Mouse (Mus musculus) stomach, embryonic 15.5 days (tissue): ENCODE measurements around the gene Prss41. TPM values are rescaled to one million over a fixed set of nuclear protein-coding genes. Genes with fewer than 3 reads are reported as not detected.

Experiments
- ATAC-seq: fragments of 200-750 bp; cut with Nextera tagmentation; 2 replicates; pipeline ENCODE4 v1.8.0; 2017; ENCODE audit warnings: low read depth, moderate number of reproducible peaks, moderate TSS enrichment; ENCODE audit not compliant: insufficient read depth, low FRiP score
- H3K27ac ChIP-seq: fragments of 300-500 bp; sonication (generic); 2 replicates; pipeline ENCODE4 v1.5.1; 2015; ENCODE audit warnings: mild to moderate bottlenecking, inconsistent platforms
- H3K27me3 ChIP-seq: fragments of 300-500 bp; sonication (generic); replicated peaks from 2 replicates; pipeline ENCODE4 v1.6.1; 2015; ENCODE audit warnings: inconsistent platforms
- H3K36me3 ChIP-seq: fragments of 300-500 bp; sonication (generic); 2 replicates; pipeline ENCODE4 v1.6.1; 2015; ENCODE audit warnings: inconsistent platforms
- H3K4me1 ChIP-seq: fragments of 300-500 bp; sonication (generic); 2 replicates; pipeline ENCODE4 v1.6.1; 2015; ENCODE audit warnings: inconsistent platforms
- H3K4me2 ChIP-seq: fragments of 300-500 bp; sonication (generic); 2 replicates; pipeline ENCODE4 v1.6.1; 2015; ENCODE audit warnings: mild to moderate bottlenecking, inconsistent platforms
- H3K4me3 ChIP-seq: fragments of 300-500 bp; sonication (generic); replicated peaks from 2 replicates; pipeline ENCODE4 v1.5.1; 2015; ENCODE audit warnings: inconsistent platforms
- H3K9ac ChIP-seq: fragments of 300-500 bp; sonication (generic); 2 replicates; pipeline ENCODE4 v1.6.1; 2015; ENCODE audit warnings: inconsistent platforms
- H3K9me3 ChIP-seq: fragments of 300-500 bp; sonication (generic); 2 replicates; pipeline ENCODE4 v1.6.1; 2016; ENCODE audit warnings: inconsistent platforms
- WGBS: fragments of 180-500 bp; shearing (Covaris S2); methylation state at CpG from one replicate; pipeline ENCODE4 v1.1.7; 2015; 5-methylcytosine and 5-hydroxymethylcytosine counted together
- polyA plus RNA-seq: library from polyadenylated mRNA; unstranded; fragments of >200 nt; fragmentation: Nextera tagmentation; extraction: Ambion mirVana; gene quantifications from 2 replicates; pipeline ENCODE4 v1.2.1, GENCODE M21; 2015

Gene Prss41
- polyA plus RNA-seq, 1 experiment from 2014 or later = 1.9 TPM

GRCm38 (mm10) chr17:23853292-23853691, 9.3 kb upstream of the Prss41 start:
- 41% methylated on average over 5 of the region's 5 CpGs for WGBS
- Histone ChIP-seq H3K4me3 (no peak overlapping the region), H3K9ac (no peak overlapping the region), H3K4me2 (no peak overlapping the region), H3K27ac (no peak overlapping the region), H3K9me3 (no peaks in the 10 kb centered on the region), H3K36me3 (no peaks in the 10 kb centered on the region), H3K27me3 (no peaks in the 10 kb centered on the region), H3K4me1 (0 out of 2 replicates have a peak, but pooled peaks cover 4% of the 10 kb centered on the region)
- no peak for ATAC-seq

- 56% methylated on average over 19 of the region's 19 CpGs for WGBS
- no peak overlapping the region for H3K27ac ChIP-seq
- H3K27me3 ChIP-seq = no peaks in the 10 kb centered on the region
- H3K4me3 ChIP-seq = no peak overlapping the region
- H3K36me3 ChIP-seq = no peaks in the 10 kb centered on the region
- H3K4me1 ChIP-seq = no peaks in the 10 kb centered on the region
- H3K9me3 ChIP-seq = no peaks in the 10 kb centered on the region
- H3K4me2 ChIP-seq = no peak overlapping the region
- no peak overlapping the region for H3K9ac ChIP-seq
- no peak for ATAC-seq
These were observed 7.1 kb upstream of the Prss41 start for GRCm38 (mm10) chr17:23850853-23851749.

DNA sequence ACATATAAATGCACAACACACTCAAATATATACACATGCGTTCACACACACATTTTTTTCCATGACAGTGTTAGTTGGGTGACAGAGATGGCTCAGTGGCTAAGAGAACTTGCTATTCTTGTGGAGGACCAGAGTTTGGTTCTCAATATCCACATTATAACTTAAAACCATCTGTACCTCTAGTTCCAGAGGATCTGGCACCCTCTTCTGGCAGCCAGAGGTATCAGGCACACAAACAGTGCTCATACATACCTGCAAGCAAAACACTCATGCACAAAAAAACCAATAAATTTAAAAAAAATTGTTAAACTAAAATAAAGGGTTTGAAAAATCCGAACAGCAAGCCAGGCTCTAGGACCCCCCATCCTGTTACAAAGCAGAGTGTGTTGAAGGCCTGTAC, 6.1 kb upstream of the Prss41 start:
- Histone ChIP-seq H3K27me3 (no peaks in the 10 kb centered on the region), H3K4me2 (no peak overlapping the region), H3K9ac (no peak overlapping the region), H3K4me3 (no peak overlapping the region), H3K9me3 (no peaks in the 10 kb centered on the region), H3K27ac (no peak overlapping the region), H3K4me1 (no peaks in the 10 kb centered on the region), H3K36me3 (no peaks in the 10 kb centered on the region)
- no peak for ATAC-seq
- WGBS = 54% methylated on average over 2 of the region's 2 CpGs

DNA sequence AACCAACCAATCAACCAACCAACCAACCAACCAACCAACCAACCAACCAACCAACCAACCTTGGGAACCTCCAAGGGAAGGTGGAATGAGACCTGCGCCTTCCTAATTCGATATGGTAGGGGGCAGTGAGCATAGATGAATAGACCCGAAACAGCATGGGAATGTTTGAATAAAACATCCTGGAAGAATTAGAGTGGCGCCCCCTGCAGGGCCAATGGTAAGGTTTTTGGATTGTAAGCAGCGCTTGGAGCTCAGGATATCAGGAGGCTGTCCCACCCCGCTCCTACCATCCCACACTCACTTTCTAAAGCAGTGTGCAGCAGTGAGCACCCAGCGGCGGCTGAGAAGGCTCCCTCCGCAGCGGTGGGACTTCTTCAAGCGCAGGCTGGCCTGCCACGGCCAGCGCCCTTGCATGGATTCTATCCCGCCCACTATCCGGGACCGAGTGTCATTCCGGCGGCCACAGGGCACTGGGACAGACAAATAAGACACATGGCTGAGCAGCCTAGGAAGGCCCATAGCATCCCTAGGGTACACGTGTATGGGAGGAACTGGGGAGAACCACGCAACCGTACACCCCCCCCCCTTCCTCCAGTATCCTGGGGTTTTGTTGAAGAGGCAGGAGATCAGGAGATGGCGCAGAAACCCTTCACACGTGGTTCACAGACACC, 696 bp downstream of the Prss41 start:
- Histone ChIP-seq H3K4me1 (no peaks in the 10 kb centered on the region), H3K4me2 (peak overlapping the region; percentile 36), H3K36me3 (no peaks in the 10 kb centered on the region), H3K27me3 (no peaks in the 10 kb centered on the region), H3K9ac (no peak overlapping the region), H3K9me3 (no peaks in the 10 kb centered on the region), H3K4me3 (no peak overlapping the region; the same call in 1 of the 2 replicates), H3K27ac (no peak overlapping the region)
- ATAC-seq = 0 out of 2 replicates have a peak, but pooled peaks have one; percentile 35
- WGBS = 46% methylated on average over 23 of the region's 23 CpGs

DNA sequence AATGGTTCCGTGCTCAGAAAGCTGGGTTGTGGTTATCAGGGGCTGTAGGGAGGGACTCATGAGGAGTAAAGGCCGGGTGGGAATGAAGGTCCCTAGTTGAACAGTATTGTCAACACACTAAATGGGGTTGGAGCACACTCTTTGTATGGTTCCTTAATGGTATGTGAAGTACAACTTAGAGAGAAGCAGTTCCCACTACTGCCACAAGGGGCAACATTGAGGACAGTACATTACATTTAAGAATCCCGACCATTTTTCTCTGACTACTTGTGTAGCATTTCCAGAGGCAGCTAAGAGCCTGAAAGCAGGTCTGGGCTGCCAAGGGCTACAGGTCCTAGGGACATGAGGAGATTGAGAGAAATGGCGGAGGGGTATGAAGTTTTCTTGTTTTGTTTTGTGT, 2.8 kb downstream of the Prss41 start:
- 32% methylated on average over 4 of the region's 4 CpGs for WGBS
- H3K4me3 ChIP-seq = no peak overlapping the region
- H3K27ac ChIP-seq = 0 out of 2 replicates have a peak overlapping the region, but pooled peaks have one; percentile 11
- ATAC-seq = no peak
- H3K9me3 ChIP-seq = no peaks in the 10 kb centered on the region
- H3K36me3 ChIP-seq = no peaks in the 10 kb centered on the region
- no peaks in the 10 kb centered on the region for H3K4me1 ChIP-seq
- no peaks in the 10 kb centered on the region for H3K27me3 ChIP-seq
- H3K4me2 ChIP-seq = no peak overlapping the region
- no peak overlapping the region for H3K9ac ChIP-seq

- ATAC-seq = no peak
- H3K27me3 ChIP-seq = peaks cover 5% of the 10 kb centered on the region
These were observed 7.9 kb downstream of the Prss41 start, which contains the start of gene Prss33 for GRCm38 (mm10) chr17:23836006-23836575. TSS of gene Prss33 (minus strand) at chr17:23836056.

DNA sequence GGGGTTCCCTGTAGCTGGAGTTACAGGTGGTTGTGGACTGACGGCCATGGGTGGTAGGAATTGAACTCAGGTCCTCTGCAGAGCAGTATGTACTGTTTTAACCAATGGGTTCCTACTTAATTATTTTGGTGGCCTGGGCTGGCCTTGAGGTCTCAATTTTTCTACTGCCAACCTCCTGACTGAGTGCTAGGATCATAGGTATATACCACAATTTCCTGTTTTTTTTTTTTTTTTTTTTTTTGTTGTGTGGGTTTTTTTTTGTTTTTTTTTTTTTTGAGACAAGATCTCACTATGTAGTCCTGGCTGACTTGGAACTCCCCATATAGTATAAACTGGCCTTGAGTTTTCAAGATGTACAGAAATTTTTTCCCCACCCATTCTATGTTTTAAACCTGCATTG, 12.8 kb downstream of the Prss41 start:
- Histone ChIP-seq H3K4me1 (peaks cover 8% of the 10 kb centered on the region), H3K9me3 (no peaks in the 10 kb centered on the region), H3K36me3 (0 out of 2 replicates have a peak, but pooled peaks cover 2% of the 10 kb centered on the region), H3K27me3 (peaks cover 5% of the 10 kb centered on the region), H3K4me3 (no peak overlapping the region), H3K4me2 (no peak overlapping the region), H3K9ac (no peak overlapping the region), H3K27ac (no peak overlapping the region)
- no peak for ATAC-seq
- WGBS = 92% methylated on average over 1 of the region's 1 CpGs

More at GRCm38 (mm10) chr17:23836006-23836575, 7.9 kb downstream of the Prss41 start, which contains the start of gene Prss33:
- H3K4me3 ChIP-seq = no peak within 1 kb of the TSS
- H3K4me1 ChIP-seq = no peaks in the 10 kb centered on the region
- H3K36me3 ChIP-seq = no peaks in the 10 kb centered on the region
- H3K4me2 ChIP-seq = no peak within 1 kb of the TSS
- 68% methylated on average over 8 of the region's 8 CpGs for WGBS
- no peak within 1 kb of the TSS for H3K9ac ChIP-seq
- H3K27ac ChIP-seq = no peak within 1 kb of the TSS
- no peaks in the 10 kb centered on the region for H3K9me3 ChIP-seq

DNA sequence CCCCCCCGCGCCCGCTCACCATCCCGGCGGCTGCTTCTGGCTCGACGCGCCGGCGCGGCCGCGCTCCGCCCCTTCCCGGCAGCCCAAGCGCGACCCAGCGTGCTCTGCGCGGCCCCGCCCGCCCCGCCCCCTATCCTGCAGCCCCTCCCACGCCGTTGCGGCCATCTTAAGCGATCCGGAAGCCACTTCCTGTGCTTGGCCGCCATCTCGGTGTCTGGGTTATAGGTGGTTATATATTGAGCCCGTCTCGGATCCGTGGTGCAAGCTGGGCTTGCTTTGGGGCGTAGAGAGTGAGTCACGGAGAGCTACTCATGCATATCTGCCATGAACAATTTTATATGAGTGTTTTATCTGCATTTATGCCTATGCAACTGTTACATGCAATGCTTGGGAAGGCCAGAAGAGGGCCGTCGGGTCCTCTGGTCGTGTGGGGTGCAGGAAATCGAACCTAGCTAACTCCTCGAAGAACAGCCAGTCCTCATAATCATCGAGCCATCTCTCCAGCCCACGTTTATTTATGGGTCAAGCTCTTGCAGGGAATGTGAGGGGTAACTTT, 14.8 kb downstream of the Prss41 start, which contains the start of gene Elob:
Elob (minus strand) TSS at position 73 of the 556 bp plus-strand sequence.
- Histone ChIP-seq H3K36me3 (peaks cover 20% of the 10 kb centered on the region), H3K27me3 (peaks cover 5% of the 10 kb centered on the region), H3K4me3 (peak within 1 kb of the TSS; percentile 67), H3K27ac (peak within 1 kb of the TSS; percentile 95), H3K4me2 (peak within 1 kb of the TSS; percentile 52), H3K4me1 (peaks cover 8% of the 10 kb centered on the region), H3K9ac (peak within 1 kb of the TSS; percentile 56), H3K9me3 (no peaks in the 10 kb centered on the region)
- WGBS = under 1% methylated on average over 32 of the region's 42 CpGs
- peak; percentile 94 for ATAC-seq

GRCm38 (mm10) chr17:23828271-23829001, 15.5 kb downstream of the Prss41 start:
- WGBS = under 1% methylated on average over 47 of the region's 47 CpGs
- peak overlapping the region; percentile 82 for H3K27ac ChIP-seq
- peaks cover 5% of the 10 kb centered on the region; the same call in 1 of the 2 replicates for H3K27me3 ChIP-seq
- H3K9ac ChIP-seq = peak overlapping the region; percentile 56
- peak overlapping the region; percentile 52 for H3K4me2 ChIP-seq
- H3K36me3 ChIP-seq = peaks cover 27% of the 10 kb centered on the region
- peak; percentile 63 for ATAC-seq
- H3K9me3 ChIP-seq = no peaks in the 10 kb centered on the region
- H3K4me3 ChIP-seq = peak overlapping the region; percentile 67
- H3K4me1 ChIP-seq = peaks cover 8% of the 10 kb centered on the region

- Histone ChIP-seq H3K36me3 (peaks cover 55% of the 10 kb centered on the region), H3K27ac (no peak overlapping the region), H3K4me1 (peaks cover 8% of the 10 kb centered on the region), H3K27me3 (no peaks in the 10 kb centered on the region), H3K9me3 (no peaks in the 10 kb centered on the region), H3K9ac (no peak overlapping the region), H3K4me3 (no peak overlapping the region), H3K4me2 (no peak overlapping the region)
- 85% methylated on average over 4 of the region's 4 CpGs for WGBS
- no peak for ATAC-seq
These were observed 18.4 kb downstream of the Prss41 start for GRCm38 (mm10) chr17:23825591-23825990.

GRCm38 (mm10) chr17:23823614-23824013, 20.4 kb downstream of the Prss41 start:
- ATAC-seq = no peak
- Histone ChIP-seq H3K4me2 (no peak overlapping the region), H3K9me3 (no peaks in the 10 kb centered on the region), H3K36me3 (peaks cover 75% of the 10 kb centered on the region), H3K27me3 (no peaks in the 10 kb centered on the region), H3K4me3 (no peak overlapping the region), H3K4me1 (peaks cover 8% of the 10 kb centered on the region), H3K9ac (no peak overlapping the region), H3K27ac (no peak overlapping the region)
- WGBS = 92% methylated on average over 12 of the region's 12 CpGs
